Mouse (Mus musculus) right cerebral cortex, adult 18-20 months (tissue): ENCODE data around the gene Opa3.
"Not testable (repeated sequence)": the region's sequence is repeated elsewhere in the genome, so short reads cannot be mapped to it uniquely, and the experiment has no call there.

Experiments used
- DNase-seq: peaks from one replicate; pipeline ENCODE4 v3.0.0; 2022; ENCODE audit warnings: mixed read lengths

Gene Opa3

GRCm38 (mm10) chr7:19252078-19252477, 23.9 kb downstream of the Opa3 start:
- DNase-seq: no peak

DNA sequence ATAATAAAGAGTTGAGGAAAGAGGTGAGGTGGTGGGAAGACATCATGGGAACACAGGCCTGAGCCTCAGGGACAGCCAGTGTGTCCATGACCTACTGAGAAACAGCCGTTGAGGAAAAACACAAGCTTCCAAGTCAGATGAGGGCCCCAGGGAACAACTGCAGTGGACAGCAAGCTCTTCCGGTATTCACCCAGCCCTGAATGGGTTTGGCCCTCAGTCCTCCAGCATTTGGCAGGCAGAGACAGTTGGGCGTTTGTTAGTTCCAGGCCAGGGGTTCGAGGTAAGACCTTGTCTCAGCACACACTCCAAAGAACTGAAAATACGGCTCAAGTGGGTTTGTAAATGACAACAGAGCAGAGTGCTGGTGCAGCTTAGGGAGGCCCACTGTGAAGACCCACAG, 25.3 kb downstream of the Opa3 start:
- DNase-seq: no peak

DNA sequence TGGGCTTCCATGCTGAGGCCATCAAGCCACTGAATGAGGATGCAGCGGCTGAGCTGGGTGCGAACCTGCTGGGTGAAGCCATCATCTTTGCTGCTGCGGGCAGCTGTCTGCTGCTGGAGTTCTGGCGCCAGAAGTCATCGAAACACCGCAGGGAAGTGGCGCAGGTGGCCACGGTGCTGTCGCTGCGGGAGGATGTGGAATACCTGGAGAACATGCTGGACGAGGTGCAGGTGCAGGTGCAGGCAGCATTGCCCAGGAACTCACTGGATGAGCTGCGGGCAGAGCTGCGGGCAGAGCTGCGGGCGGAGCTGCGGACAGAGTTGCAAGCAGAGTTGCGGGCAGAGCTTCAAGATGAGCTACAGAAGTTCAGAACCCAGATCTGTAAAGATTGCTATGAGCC, 27.3 kb downstream of the Opa3 start:
- no peak for DNase-seq

GRCm38 (mm10) chr7:19256567-19256966, 28.4 kb downstream of the Opa3 start:
- DNase-seq: no peak

- peak; percentile 70 for DNase-seq
These were observed 29.4 kb downstream of the Opa3 start for GRCm38 (mm10) chr7:19257390-19258022.

- DNase-seq: no peak
These were observed 30.2 kb downstream of the Opa3 start for GRCm38 (mm10) chr7:19258336-19258735.

DNA sequence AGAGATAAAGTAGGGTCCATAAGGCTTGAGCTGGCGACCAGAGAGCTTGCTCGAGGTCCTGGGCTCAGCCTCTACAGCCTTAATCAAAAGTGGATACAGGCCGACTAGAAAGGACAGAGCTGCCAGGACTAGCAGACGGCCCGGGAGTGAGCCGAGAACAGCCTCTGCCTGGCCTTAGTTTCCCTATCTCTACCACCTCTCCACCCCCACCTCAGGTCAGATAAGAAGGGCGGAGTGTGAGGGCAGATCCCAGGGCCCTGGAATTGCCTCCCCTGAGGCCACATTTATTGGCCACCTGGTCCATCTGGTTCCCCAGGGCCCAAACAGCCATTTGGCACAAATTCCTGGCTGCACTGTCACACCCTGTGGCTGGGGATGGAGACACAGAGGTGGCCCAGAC, 37.0 kb downstream of the Opa3 start:
- no peak for DNase-seq

DNA sequence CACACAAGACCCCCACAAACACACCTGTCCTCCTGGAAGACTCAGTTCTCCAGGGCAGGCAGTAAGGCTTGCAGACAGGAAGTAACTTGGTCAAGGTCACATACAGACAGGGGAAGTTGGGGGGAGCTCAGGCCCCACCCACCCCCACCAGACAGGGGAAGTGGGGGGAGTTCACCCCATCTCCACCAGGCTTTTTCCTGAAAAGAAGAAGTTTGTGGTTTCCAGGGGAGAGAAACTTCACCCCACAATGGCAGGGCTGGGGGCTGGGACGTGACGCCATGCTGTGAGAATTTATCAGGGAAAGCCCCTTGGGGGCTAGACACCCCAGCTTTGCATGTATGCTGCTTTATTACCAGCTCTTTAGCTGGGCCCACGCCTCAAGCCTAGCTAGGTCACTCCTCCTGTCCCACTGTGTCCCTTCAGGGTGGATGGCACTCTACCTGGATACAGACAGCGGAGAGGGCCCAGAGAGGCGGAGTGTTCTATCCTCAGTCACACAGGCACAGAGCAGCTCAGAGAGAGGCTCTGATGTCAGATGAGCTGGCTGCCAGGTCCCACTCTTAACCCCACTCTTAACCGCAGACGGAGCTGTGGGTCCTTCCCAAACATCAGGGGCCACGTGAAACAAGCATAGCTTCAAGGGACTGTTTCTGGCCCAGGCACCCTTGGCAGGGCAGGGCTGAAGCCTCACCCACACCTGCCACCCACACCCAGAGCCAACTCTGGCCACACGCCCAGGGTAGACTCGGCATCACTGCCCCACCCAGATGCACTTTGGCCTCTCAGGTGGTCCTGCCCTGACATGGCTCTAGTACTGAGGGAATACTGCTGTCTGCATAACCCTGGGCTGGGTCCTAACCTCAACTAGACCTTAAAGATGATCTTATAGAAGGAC, 38.0 kb downstream of the Opa3 start:
- DNase-seq: no peak

DNA sequence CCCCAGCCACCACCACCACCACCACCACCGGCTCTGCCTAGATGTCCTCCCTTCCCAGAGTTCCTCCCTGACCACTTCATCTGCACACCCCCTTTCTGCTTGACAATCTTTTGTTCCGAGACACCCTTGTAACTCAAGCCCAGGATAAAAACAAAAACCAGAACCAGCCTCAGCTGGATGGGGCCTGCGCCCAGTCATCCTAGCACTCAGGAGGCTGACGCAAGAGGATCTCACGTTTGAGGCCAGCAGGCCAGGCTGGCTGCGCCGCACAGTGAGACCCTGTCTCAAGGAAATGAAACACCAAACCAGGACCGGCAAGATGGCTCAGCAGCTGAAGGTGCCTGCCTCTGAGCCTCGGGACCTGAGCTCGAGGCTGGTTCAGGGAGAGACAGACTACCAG, 38.9 kb downstream of the Opa3 start:
- no peak for DNase-seq

- DNase-seq: no peak
These were observed 41.0 kb downstream of the Opa3 start for GRCm38 (mm10) chr7:19268993-19269681.

- no peak for DNase-seq
These were observed 41.7 kb downstream of the Opa3 start for GRCm38 (mm10) chr7:19269721-19270441.

DNA sequence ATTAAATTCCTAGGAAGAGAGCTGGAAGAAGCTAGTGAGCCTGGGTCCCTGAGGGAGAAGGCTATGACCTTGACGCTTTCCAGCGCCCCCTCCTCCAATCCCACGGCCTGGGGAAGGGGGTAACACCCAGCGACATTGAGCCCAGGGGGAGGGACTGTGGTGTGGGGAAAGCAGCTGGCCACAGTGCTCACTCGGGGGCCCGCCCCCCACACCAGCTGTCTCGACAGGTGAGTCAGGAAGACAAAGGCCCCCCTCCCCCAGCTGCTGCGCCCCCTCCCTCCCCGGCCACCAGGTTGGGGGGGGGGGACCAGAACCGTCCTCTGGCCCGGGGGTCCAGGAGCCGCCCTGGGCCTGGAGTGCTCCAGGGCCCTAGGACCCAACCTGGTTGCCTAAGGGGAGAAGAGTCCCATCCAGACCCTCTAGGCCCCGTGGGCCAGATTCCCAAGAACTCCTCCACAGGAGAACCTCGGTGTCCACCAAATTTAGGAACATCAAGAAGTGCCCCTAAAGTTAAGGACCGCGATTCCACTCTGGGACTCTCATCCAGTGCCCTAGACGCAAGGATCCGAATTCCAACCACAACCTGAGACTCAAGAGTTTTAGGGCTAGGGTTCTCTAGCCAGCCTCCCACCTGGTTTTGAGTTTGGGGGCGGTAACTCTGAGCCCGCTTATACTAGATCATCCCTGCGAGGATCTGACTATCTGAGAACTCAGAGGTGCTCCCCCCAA, 42.5 kb downstream of the Opa3 start:
- DNase-seq: no peak

GRCm38 (mm10) chr7:19271238-19272172, 43.4 kb downstream of the Opa3 start, which contains the start of gene Vasp:
Vasp (minus strand) TSS chr7:19271817.
- peak; percentile 91 for DNase-seq

- peak; percentile 40 for DNase-seq
These were observed 44.1 kb downstream of the Opa3 start for GRCm38 (mm10) chr7:19272173-19272764.

GRCm38 (mm10) chr7:19276253-19276652, 48.1 kb downstream of the Opa3 start:
- DNase-seq: no peak

- DNase-seq: no peak
These were observed 50.9 kb downstream of the Opa3 start for GRCm38 (mm10) chr7:19279052-19279451.

DNA sequence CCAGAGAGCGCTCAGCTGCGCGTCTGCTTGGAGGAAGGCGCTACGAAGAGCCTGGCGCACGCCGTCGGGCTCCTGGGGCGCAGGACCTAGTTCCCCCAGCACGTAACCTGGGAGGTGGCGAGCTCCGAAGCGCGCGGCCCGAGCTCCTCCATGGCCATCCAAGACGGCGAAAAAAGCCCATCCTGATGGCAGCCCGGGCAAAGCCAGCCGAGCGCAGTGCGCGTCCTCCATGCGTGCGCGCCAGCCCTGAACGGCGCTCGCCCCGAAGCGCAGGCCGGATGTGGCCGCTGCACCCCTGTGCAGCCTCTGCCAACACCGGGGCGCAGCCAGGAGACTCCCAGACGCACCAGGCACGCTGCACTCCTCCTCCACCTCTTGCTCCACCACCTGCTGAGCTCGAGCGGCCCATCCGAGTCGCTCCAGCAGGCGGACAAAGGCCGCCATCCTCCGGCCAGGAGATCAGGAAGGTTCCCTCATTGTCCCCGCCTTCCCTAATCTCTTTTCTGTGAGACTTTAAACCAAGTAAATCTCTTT, 51.5 kb downstream of the Opa3 start, which contains the start of gene Ppm1n:
Gene Ppm1n (minus strand): TSS at position 484 of the 534 bp plus-strand sequence.
- no peak for DNase-seq

- DNase-seq: not testable (repeated sequence)
These were observed 53.7 kb downstream of the Opa3 start for GRCm38 (mm10) chr7:19281680-19282304.

- DNase-seq: peak; percentile 89
These were observed 54.3 kb downstream of the Opa3 start, which contains the start of gene Rtn2 for GRCm38 (mm10) chr7:19282385-19282784. Rtn2 (plus strand) TSS chr7:19282624.
